Mouse (Mus musculus) forebrain, postnatal 0 days (tissue): Measurements from ENCODE around the gene Cped1. TPM values are rescaled to one million over a fixed set of nuclear protein-coding genes. Genes with fewer than 3 reads are reported as not detected.

Source experiments
- ATAC-seq: fragments of 200-750 bp; cut with Nextera tagmentation; 2 replicates; pipeline ENCODE4 v1.8.0; 2017; ENCODE audit warnings: mild to moderate bottlenecking, moderate library complexity
- DNase-seq: peaks from one replicate; pipeline ENCODE4 v3.0.0-alpha.2; 2015
- H3K27ac ChIP-seq: fragments of 300-500 bp; sonication (generic); 2 replicates; pipeline ENCODE4 v1.5.1; 2014; ENCODE audit warnings: low read depth, mild to moderate bottlenecking, antibody characterized with exemption, low read length, moderate library complexity, mixed read lengths
- H3K27me3 ChIP-seq: fragments of 300-500 bp; sonication (generic); 2 replicates; pipeline ENCODE4 v1.6.1; 2014; ENCODE audit warnings: mild to moderate bottlenecking, low read length, mixed read lengths; ENCODE audit not compliant: insufficient read depth
- H3K36me3 ChIP-seq: fragments of 300-500 bp; sonication (generic); 2 replicates; pipeline ENCODE4 v1.6.1; 2014; ENCODE audit warnings: mild to moderate bottlenecking, moderate library complexity; ENCODE audit not compliant: insufficient read depth
- H3K4me1 ChIP-seq: fragments of 300-500 bp; sonication (generic); 2 replicates; pipeline ENCODE4 v1.6.1; 2014; ENCODE audit warnings: antibody characterized with exemption; ENCODE audit not compliant: insufficient read depth
- H3K4me2 ChIP-seq: fragments of 300-500 bp; sonication (generic); 2 replicates; pipeline ENCODE4 v1.6.1; 2014; ENCODE audit warnings: low read depth, mild to moderate bottlenecking, moderate library complexity
- H3K4me3 ChIP-seq: fragments of 300-500 bp; sonication (generic); 2 replicates; pipeline ENCODE4 v1.5.1; 2014; ENCODE audit warnings: low read depth, low read length, mixed read lengths
- H3K9ac ChIP-seq: fragments of 300-500 bp; sonication (generic); 2 replicates; pipeline ENCODE4 v1.6.1; 2014; ENCODE audit warnings: mild to moderate bottlenecking
- H3K9me3 ChIP-seq: fragments of 300-500 bp; sonication (generic); 2 replicates; pipeline ENCODE4 v1.6.1; 2016; ENCODE audit warnings: low read length
- CTCF ChIP-seq: sonication (generic); IDR thresholded peaks from 2 replicates; pipeline ENCODE4 v1.5.1; 2016; ENCODE audit warnings: antibody characterized with exemption, control low read depth, low read depth
- WGBS: fragments of 180-500 bp; shearing (Covaris S2); extraction: QIAGEN DNeasy Blood & Tissue Kit; methylation state at CpG from one replicate; pipeline ENCODE4 v1.1.7; 2014; 5-methylcytosine and 5-hydroxymethylcytosine counted together
- polyA plus RNA-seq: library from polyadenylated mRNA; unstranded; fragments of >200 nt; fragmentation: Nextera tagmentation; extraction: Ambion mirVana; gene quantifications from 2 replicates; pipeline ENCODE4 v1.2.1, GENCODE M21; 2015
- total RNA-seq: library from RNA; depleted of rRNA; stranded (reverse); fragments of >200 nt; gene quantifications from 2 replicates; pipeline ENCODE4 v1.2.3, GENCODE M21; 2014

The Cped1 gene
- total and polyA plus RNA-seq, 2 experiments from 2014 or later: 2.4 to 6.5 TPM

- TF ChIP-seq CTCF: no peak
- ATAC-seq: no peak
These were observed 171.7 kb downstream of the Cped1 start for GRCm38 (mm10) chr6:22157461-22157860.

GRCm38 (mm10) chr6:22161944-22162343 is 176.2 kb downstream of the Cped1 start:
- ATAC-seq (no peak), DNase-seq (no peak)
- no peak overlapping the region for H3K27ac ChIP-seq
- no peak overlapping the region for H3K9ac ChIP-seq
- no peak overlapping the region for H3K4me3 ChIP-seq
- no peaks in the 10 kb centered on the region for H3K27me3 ChIP-seq
- no peaks in the 10 kb centered on the region for H3K4me1 ChIP-seq
- H3K9me3 ChIP-seq: no peaks in the 10 kb centered on the region
- no peak overlapping the region for H3K4me2 ChIP-seq
- H3K36me3 ChIP-seq: no peaks in the 10 kb centered on the region
- 16% methylated on average over 1 of the region's 1 CpGs for whole genome bisulfite sequencing
- TF ChIP-seq CTCF: no peak

More at GRCm38 (mm10) chr6:22157461-22157860, 171.7 kb downstream of the Cped1 start:
- no peaks in the 10 kb centered on the region for H3K36me3 ChIP-seq
- no peaks in the 10 kb centered on the region for H3K4me1 ChIP-seq
- no peak overlapping the region for H3K27ac ChIP-seq
- no peak for DNase-seq
- no peaks in the 10 kb centered on the region for H3K27me3 ChIP-seq
- no peak overlapping the region for H3K4me3 ChIP-seq
- no peaks in the 10 kb centered on the region for H3K9me3 ChIP-seq
- 50% methylated on average over 5 of the region's 5 CpGs for WGBS
- no peak overlapping the region for H3K9ac ChIP-seq
- H3K4me2 ChIP-seq: no peak overlapping the region

- ATAC-seq: peak; percentile 34; the same call in 1 of the 2 replicates
- 41% methylated on average over 2 of the region's 2 CpGs for WGBS
- no peak for DNase-seq
These were observed 182.7 kb downstream of the Cped1 start for GRCm38 (mm10) chr6:22168388-22168787.

GRCm38 (mm10) chr6:22178721-22179295 is 193.1 kb downstream of the Cped1 start:
- 55% methylated on average over 8 of the region's 8 CpGs for WGBS

More at GRCm38 (mm10) chr6:22168388-22168787, 182.7 kb downstream of the Cped1 start:
- no peak overlapping the region for H3K27ac ChIP-seq
- TF ChIP-seq CTCF: no peak
- H3K9ac ChIP-seq: no peak overlapping the region
- no peak overlapping the region for H3K4me2 ChIP-seq
- H3K27me3 ChIP-seq: no peaks in the 10 kb centered on the region
- no peaks in the 10 kb centered on the region for H3K4me1 ChIP-seq
- no peaks in the 10 kb centered on the region for H3K36me3 ChIP-seq
- no peaks in the 10 kb centered on the region for H3K9me3 ChIP-seq
- no peak overlapping the region for H3K4me3 ChIP-seq

GRCm38 (mm10) chr6:22180316-22180715 is 194.6 kb downstream of the Cped1 start:
- Histone ChIP-seq H3K4me3 (peak overlapping the region; percentile 24), H3K27ac (no peak overlapping the region), H3K4me1 (no peaks in the 10 kb centered on the region), H3K9ac (no peak overlapping the region), H3K27me3 (no peaks in the 10 kb centered on the region), H3K36me3 (no peaks in the 10 kb centered on the region), H3K9me3 (no peaks in the 10 kb centered on the region), H3K4me2 (peak overlapping the region; percentile 39)
- no peak for TF ChIP-seq CTCF
- ATAC-seq (peak; percentile 89), DNase-seq (peak; percentile 80)
- 33% methylated on average over 10 of the region's 10 CpGs for WGBS

More at GRCm38 (mm10) chr6:22178721-22179295, 193.1 kb downstream of the Cped1 start:
- no peak overlapping the region for H3K4me3 ChIP-seq
- H3K36me3 ChIP-seq: no peaks in the 10 kb centered on the region
- H3K9ac ChIP-seq: no peak overlapping the region
- DNase-seq (no peak), ATAC-seq (no peak)
- H3K27ac ChIP-seq: no peak overlapping the region
- no peaks in the 10 kb centered on the region for H3K4me1 ChIP-seq
- no peaks in the 10 kb centered on the region for H3K9me3 ChIP-seq
- H3K27me3 ChIP-seq: no peaks in the 10 kb centered on the region
- H3K4me2 ChIP-seq: no peak overlapping the region
- TF ChIP-seq CTCF: no peak

- no peak for DNase-seq
- no peaks in the 10 kb centered on the region for H3K27me3 ChIP-seq
- no peak for TF ChIP-seq CTCF
- H3K4me2 ChIP-seq: no peak overlapping the region
- no peak overlapping the region for H3K9ac ChIP-seq
- no peak overlapping the region for H3K27ac ChIP-seq
- no peaks in the 10 kb centered on the region for H3K4me1 ChIP-seq
- no peak overlapping the region for H3K4me3 ChIP-seq
- no peak for ATAC-seq
- 94% methylated on average over 8 of the region's 8 CpGs for WGBS
- H3K36me3 ChIP-seq: no peaks in the 10 kb centered on the region
- no peaks in the 10 kb centered on the region for H3K9me3 ChIP-seq
These were observed 201.3 kb downstream of the Cped1 start for GRCm38 (mm10) chr6:22186967-22187366.

GRCm38 (mm10) chr6:22189346-22190335 is 203.9 kb downstream of the Cped1 start:
- Histone ChIP-seq H3K4me2 (peak overlapping the region; percentile 28), H3K27me3 (no peaks in the 10 kb centered on the region), H3K36me3 (no peaks in the 10 kb centered on the region), H3K4me1 (no peaks in the 10 kb centered on the region), H3K4me3 (0 out of 2 replicates have a peak overlapping the region, but pooled peaks have one; percentile 9), H3K9ac (no peak overlapping the region), H3K9me3 (no peaks in the 10 kb centered on the region), H3K27ac (no peak overlapping the region)
- ATAC-seq (peak; percentile 85), DNase-seq (peak; percentile 35)
- 49% methylated on average over 24 of the region's 24 CpGs for WGBS
- no peak for TF ChIP-seq CTCF
